Comparison of ENCODE assay signal across 32 mouse cellular contexts in genomic region chr10:55192176-55192575, GRCm38 (mm10).
"Had no signal": no experiment of that assay in that cellular context is flagged by ENCODE, and none has a peak within 500 bp of the region (broad histone marks: within the 10 kb centered on the region; RNA-seq: fewer than 3 reads in every experiment).

No protein-coding gene starts in this region.

- H3K4me3 ChIP-seq: left cerebral cortex, adult 2 months; limb, embryonic 10.5 days; limb, embryonic 12.5 days; limb, embryonic 13.5 days; limb, embryonic 15.5 days; liver, embryonic 12.5 days; liver, embryonic 13.5 days; liver, embryonic 15.5 days; lung, embryonic 15.5 days; megakaryocyte, embryonic 14.5 days; midbrain, embryonic 10.5 days; midbrain, embryonic 12.5 days; midbrain, embryonic 13.5 days; midbrain, embryonic 15.5 days; myocyte; neural tube, embryonic 12.5 days had no signal

- DNase-seq: left cerebral cortex, postnatal 4 days; liver; liver, embryonic 13.5 days; liver, postnatal 0 days; lung, adult 18-20 months; lung, adult 2 months; lung, embryonic 14.5 days; lung, postnatal 10 days; lung, postnatal 14 days; lung, postnatal 36 days; lung, postnatal 4 days; midbrain, embryonic 14.5 days had no signal

- H3K4me2 ChIP-seq: limb, embryonic 12.5 days; limb, embryonic 13.5 days; limb, embryonic 15.5 days; liver, embryonic 11.5 days; liver, embryonic 12.5 days; liver, embryonic 13.5 days; liver, embryonic 15.5 days; lung, embryonic 14.5 days; lung, embryonic 15.5 days; midbrain, embryonic 12.5 days; midbrain, embryonic 13.5 days; midbrain, embryonic 15.5 days; neural tube, embryonic 12.5 days had no signal

- H3K4me1 ChIP-seq: limb, embryonic 10.5 days; limb, embryonic 12.5 days; limb, embryonic 13.5 days; limb, embryonic 15.5 days; liver, embryonic 12.5 days; liver, embryonic 13.5 days; liver, embryonic 15.5 days; lung, embryonic 15.5 days; midbrain, embryonic 10.5 days; midbrain, embryonic 12.5 days; midbrain, embryonic 13.5 days; midbrain, embryonic 15.5 days; neural tube, embryonic 12.5 days had no signal

- ATAC-seq: liver, embryonic 12.5 days; liver, postnatal 0 days; lung, postnatal 0 days; midbrain, embryonic 13.5 days; midbrain, embryonic 15.5 days; midbrain, embryonic 16.5 days had no signal

- H3K27me3 ChIP-seq: limb, embryonic 12.5 days; limb, embryonic 13.5 days; limb, embryonic 15.5 days; liver, embryonic 12.5 days; liver, embryonic 13.5 days; liver, embryonic 15.5 days; lung, embryonic 15.5 days; megakaryocyte, embryonic 14.5 days; midbrain, embryonic 12.5 days; midbrain, embryonic 13.5 days; midbrain, embryonic 15.5 days; neural tube, embryonic 12.5 days had no signal

- H3K9me3 ChIP-seq: limb, embryonic 10.5 days; limb, embryonic 12.5 days; limb, embryonic 13.5 days; limb, embryonic 15.5 days; liver, embryonic 12.5 days; liver, embryonic 13.5 days; liver, embryonic 15.5 days; lung, embryonic 15.5 days; megakaryocyte, embryonic 14.5 days; midbrain, embryonic 10.5 days; midbrain, embryonic 12.5 days; midbrain, embryonic 13.5 days; midbrain, embryonic 15.5 days; neural tube, embryonic 12.5 days had no signal

- H3K9ac ChIP-seq: limb, embryonic 12.5 days; limb, embryonic 13.5 days; limb, embryonic 15.5 days; liver, embryonic 12.5 days; liver, embryonic 13.5 days; liver, embryonic 14.5 days; liver, embryonic 15.5 days; liver, postnatal 0 days; lung, embryonic 14.5 days; lung, embryonic 15.5 days; midbrain, embryonic 12.5 days; midbrain, embryonic 13.5 days; midbrain, embryonic 15.5 days; neural tube, embryonic 12.5 days had no signal

- H3K36me3 ChIP-seq: limb, embryonic 10.5 days; limb, embryonic 12.5 days; limb, embryonic 13.5 days; limb, embryonic 15.5 days; liver, embryonic 12.5 days; liver, embryonic 13.5 days; liver, embryonic 15.5 days; lung, embryonic 15.5 days; midbrain, embryonic 10.5 days; midbrain, embryonic 12.5 days; midbrain, embryonic 13.5 days; midbrain, embryonic 15.5 days; neural tube, embryonic 12.5 days had no signal

- H3K27ac ChIP-seq: left cerebral cortex, adult 2 months; limb, embryonic 10.5 days; limb, embryonic 12.5 days; limb, embryonic 13.5 days; limb, embryonic 15.5 days; liver, embryonic 12.5 days; liver, embryonic 13.5 days; liver, embryonic 14.5 days; liver, embryonic 15.5 days; lung, embryonic 15.5 days; macrophage; midbrain, embryonic 10.5 days; midbrain, embryonic 12.5 days; midbrain, embryonic 13.5 days; midbrain, embryonic 15.5 days; neural tube, embryonic 12.5 days had no signal
